Mouse (Mus musculus): ENCODE measurements around the gene Ankrd11.
"Not testable (repeated sequence)": the region's sequence is repeated elsewhere in the genome, so short reads cannot be mapped to it uniquely, and the experiment has no call there.

Gene Ankrd11

GRCm38 (mm10) chr8:123042158-123042973 lies at the start of gene Ankrd11:
TSS of gene Ankrd11 (minus strand) at chr8:123042277.
- peak; percentile 98 for DNase-seq (ENCODE audit: low read depth, low spot score)

GRCm38 (mm10) chr8:123087289-123087688 lies 45.2 kb upstream of the Ankrd11 start:
- no peak for DNase-seq (ENCODE audit: low read depth, low spot score)

DNA sequence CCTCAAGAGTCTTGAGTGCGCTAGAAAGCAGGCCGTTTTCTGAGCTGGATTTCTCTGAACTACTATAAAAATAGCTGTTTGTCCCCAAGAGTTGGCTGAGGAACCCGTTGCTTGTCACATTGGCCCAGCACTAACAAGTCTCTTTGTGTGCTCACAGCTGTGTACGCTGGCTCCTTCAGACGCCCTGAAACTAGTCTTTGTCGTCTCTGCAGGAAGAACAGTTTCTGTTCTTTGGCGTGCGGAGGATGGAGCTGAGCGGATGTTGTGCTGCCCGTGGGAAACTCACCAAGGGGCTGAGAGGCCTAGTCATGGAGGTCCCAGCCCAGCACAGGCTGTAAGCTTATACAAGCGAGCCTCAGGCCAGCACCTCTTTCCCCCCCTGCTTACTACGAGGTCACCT lies 41.5 kb upstream of the Ankrd11 start:
- DNase-seq (ENCODE audit: low read depth, low spot score), result no peak

GRCm38 (mm10) chr8:123082993-123083392 lies 40.9 kb upstream of the Ankrd11 start:
- no peak for DNase-seq (ENCODE audit: low read depth, low spot score)

- no peak for DNase-seq (ENCODE audit: low read depth, low spot score)
These were observed 35.1 kb upstream of the Ankrd11 start for GRCm38 (mm10) chr8:123077213-123077612.

GRCm38 (mm10) chr8:123071176-123071575 lies 29.1 kb upstream of the Ankrd11 start:
- DNase-seq (ENCODE audit: low read depth, low spot score), result no peak

DNA sequence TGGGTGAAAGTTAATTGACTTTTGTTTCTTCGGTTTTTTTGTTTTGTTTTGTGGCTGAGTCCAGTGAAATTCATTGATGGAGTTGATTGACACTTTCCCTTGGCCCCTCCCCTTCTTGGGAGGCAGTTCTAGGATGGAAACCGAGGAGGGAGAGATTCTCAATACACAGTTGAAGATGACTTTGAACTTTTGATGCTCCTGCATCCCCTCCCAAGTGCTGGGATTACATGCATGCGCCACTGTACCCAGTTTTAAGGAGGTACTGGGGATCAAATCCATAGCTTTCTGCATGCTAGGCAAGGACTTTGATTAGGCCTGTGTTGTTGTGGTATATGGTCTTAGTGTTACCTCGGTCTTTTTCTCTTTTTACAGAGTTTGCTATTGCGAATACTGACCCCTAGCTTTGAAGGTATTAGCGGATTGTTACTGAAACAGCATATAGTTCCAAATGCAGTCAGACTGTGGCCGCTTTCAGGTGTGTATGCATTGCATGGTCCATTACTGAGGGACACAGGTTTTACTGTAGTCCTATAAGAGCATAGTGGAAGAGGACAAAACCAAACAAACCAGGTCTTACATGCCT lies 24.1 kb upstream of the Ankrd11 start:
- no peak for DNase-seq (ENCODE audit: low read depth, low spot score)

DNA sequence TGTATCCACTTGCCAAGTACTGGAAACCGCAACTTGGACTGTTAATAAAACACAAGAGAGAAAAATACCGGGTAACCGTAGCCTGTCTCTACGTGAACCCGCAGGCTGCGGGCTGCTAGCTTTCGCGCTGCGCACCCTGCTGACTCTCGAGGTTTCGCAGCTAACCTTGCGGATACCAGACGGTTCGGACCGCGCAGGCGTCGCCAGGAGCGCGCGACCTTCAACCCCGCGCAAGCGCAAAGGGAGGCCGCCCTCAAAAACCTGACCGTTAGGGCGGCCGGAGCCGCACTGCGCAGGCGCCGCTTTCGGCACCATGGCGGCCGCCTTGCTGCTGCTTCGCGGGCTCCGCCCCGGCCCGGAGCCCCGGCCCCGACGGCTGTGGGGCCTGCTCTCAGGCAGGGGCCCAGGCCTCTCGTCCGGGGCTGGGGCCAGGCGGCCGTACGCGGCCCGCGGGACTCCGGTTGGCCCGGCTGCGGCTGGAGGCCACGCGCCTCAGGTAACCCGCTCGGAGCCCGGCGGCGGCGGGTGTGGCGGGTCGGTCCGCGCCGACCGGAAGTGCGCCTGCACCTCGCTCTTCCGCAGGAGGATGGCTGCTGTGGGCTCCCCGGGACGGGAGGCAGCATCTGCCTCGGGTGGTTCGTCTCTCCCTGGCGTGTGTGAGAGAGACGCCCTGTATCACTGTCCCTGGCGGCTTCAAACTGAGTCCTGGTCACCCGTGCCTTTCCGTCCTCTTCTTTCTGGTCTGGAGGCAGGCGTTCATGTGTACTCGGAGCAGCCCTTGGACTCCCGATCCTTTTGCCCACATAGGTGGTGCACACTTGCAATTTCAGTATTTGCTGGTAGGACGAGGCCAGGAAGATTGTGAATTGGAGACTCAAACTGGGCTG lies 23.4 kb upstream of the Ankrd11 start:
- peak; percentile 91 for DNase-seq (ENCODE audit: low read depth, low spot score)

GRCm38 (mm10) chr8:123064809-123065213 lies 22.7 kb upstream of the Ankrd11 start:
- no peak for DNase-seq (ENCODE audit: low read depth, low spot score)

GRCm38 (mm10) chr8:123064072-123064471 lies 22.0 kb upstream of the Ankrd11 start:
- DNase-seq (ENCODE audit: low read depth, low spot score), result no peak

- no peak for DNase-seq (ENCODE audit: low read depth, low spot score)
These were observed 20.6 kb upstream of the Ankrd11 start, which contains the start of gene Spg7 for GRCm38 (mm10) chr8:123062721-123063120. TSS of gene Spg7 (plus strand) at chr8:123062942.

DNA sequence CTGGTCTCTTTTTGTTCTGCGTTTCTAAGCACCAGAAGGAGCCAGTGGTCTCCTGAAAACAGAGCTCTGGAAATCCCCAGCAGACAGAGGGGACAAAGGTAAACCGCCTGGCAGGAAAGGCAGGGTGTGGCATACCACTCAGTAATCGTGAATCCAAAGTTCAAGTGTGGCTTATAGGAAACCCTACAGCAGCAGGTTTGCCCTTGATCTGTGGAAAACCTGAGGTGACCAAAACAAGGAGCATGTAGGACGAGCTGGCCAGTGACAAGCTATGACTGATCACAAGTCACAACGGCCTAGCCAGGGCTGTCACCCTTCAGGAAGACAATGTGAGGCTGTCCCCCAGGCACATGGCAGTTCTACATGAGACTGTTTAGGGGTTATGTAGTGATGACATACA lies 9.4 kb upstream of the Ankrd11 start:
- DNase-seq (ENCODE audit: low read depth, low spot score), result no peak

GRCm38 (mm10) chr8:123048402-123048801 lies 6.3 kb upstream of the Ankrd11 start:
- no peak for DNase-seq (ENCODE audit: low read depth, low spot score)

- no peak for DNase-seq (ENCODE audit: low read depth, low spot score)
These were observed 5.8 kb upstream of the Ankrd11 start for GRCm38 (mm10) chr8:123047827-123048226.

- DNase-seq (ENCODE audit: low read depth, low spot score), result no peak
These were observed 4.6 kb upstream of the Ankrd11 start for GRCm38 (mm10) chr8:123046706-123047105.

DNA sequence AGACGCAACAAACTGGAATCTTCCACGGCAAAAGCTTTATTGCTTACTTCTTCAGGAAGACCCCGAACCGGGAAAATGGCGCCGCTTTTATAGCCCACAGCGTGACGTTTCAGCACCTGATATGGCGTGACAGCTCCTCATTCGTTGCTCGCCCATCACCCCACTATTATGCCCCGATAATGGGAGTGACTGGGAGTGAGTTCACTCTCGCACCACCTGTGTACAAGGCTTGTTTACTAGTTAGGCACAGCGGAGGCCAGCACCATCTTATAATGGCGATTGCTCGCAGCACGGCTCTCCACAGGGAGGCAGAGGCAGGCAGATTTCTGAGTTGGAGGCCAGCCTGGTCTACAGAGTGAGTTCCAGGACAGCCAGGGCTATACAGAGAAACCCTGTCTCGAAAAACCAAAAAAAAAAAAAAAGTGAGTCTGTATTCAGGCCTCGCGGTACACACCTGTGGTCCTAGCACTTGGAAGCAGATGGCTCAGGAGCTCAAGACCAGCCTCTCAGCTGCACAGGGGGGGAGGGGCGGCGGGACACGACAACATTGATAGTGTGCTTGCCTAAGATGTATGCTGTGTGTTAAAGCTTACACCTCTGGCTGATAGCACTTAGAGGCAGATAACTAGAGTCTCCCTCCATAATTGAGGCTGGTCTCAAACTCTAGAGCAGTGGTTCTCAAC lies 2.8 kb upstream of the Ankrd11 start:
- not testable (repeated sequence) for DNase-seq (ENCODE audit: low read depth, low spot score)

- DNase-seq (ENCODE audit: low read depth, low spot score), result no peak
These were observed 1.9 kb upstream of the Ankrd11 start for GRCm38 (mm10) chr8:123043941-123044340.

GRCm38 (mm10) chr8:123042974-123043625 lies 1.0 kb upstream of the Ankrd11 start:
- no peak for DNase-seq (ENCODE audit: low read depth, low spot score)

DNA sequence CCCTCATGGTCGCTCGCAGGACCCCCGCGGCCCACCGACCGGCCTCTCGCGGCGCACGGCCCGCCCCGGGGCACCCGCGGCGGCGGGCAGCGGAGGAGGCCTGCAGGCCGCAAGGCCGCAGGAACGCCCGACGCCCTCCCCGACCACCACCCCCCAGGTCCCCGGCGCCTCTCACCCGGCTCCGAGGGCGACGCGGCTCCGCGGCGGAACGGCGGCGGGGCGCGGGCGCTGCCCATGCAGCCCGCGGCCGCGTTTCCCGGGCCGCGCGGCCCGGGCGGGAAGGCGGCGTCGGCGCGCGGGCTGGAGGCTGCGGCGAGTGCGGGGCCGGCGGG lies 337 bp downstream of the Ankrd11 start:
- no peak for DNase-seq (ENCODE audit: low read depth, low spot score)

DNA sequence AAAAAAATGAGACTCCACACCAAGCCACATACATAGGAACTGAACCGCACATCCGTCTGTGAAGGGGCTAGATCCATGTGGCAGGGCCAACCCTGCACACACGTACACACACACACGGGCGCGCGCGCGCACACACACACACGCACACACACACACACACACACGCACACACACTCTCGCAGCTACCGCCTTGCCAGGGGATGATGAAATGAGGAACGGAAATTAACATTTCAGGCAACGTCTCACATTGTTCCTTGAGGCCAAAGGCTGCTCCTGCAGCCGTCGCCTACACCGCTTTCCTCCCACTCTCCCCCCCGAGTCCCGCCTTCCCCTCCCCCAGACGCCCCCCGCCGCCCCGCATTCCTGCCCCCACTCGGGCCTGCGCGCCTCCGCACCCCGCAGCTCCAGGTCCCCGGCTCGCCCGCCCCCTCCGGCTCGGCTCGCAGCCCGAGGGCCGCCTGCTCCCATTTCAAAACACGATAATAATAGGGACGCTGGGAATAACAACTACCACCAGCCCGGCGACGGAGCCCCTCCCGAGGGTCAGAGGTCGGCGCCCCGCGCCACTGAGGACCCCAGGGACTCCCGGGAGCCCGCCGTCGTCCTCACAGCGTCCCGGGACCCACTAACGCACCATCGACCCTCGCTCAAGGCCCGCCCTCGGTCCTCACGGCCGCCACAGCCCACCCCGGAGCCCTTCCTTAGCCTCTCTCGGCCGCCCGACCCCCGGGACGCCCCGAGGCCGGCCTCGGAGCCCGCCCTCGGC lies 886 bp downstream of the Ankrd11 start:
- no peak for DNase-seq (ENCODE audit: low read depth, low spot score)
